Mouse (Mus musculus) embryonic facial prominence, embryonic 12.5 days (tissue): ENCODE data around the gene Bcl2l14. TPM values are rescaled to one million over a fixed set of nuclear protein-coding genes. Genes with fewer than 3 reads are reported as not detected.

Experiments used
- polyA plus RNA-seq: library from polyadenylated mRNA; unstranded; fragments of >200 nt; fragmentation: Nextera tagmentation; extraction: Ambion mirVana; gene quantifications from 2 replicates; pipeline ENCODE4 v1.2.1, GENCODE M21; 2016

The Bcl2l14 gene
- polyA plus RNA-seq, 1 experiment from 2014 or later = 0.88 TPM

Other genes with a start within 250 kb of the Bcl2l14 start
- gene Lrp6, start 170.6 kb downstream of the Bcl2l14 start, polyA plus RNA-seq = 41.6 and 42.8 TPM in 2 replicates
- 0.75 and 1.2 TPM in 2 replicates for gene Mansc1, start 236.2 kb downstream of the Bcl2l14 start, polyA plus RNA-seq
- gene Borcs5, start 243.2 kb downstream of the Bcl2l14 start, polyA plus RNA-seq = 21.1 and 21.9 TPM in 2 replicates